Mouse (Mus musculus) forebrain, embryonic 15.5 days (tissue): ENCODE measurements at regions not wholly inside any gene's neighbourhood (a gene's known extent, or its start where the extent isn't known, plus 50 kb on each side); places are given as distances from the start of the nearest gene placed in this dataset.

Source experiments
- ATAC-seq: fragments of 200-750 bp; cut with Nextera tagmentation; replicated peaks from 2 replicates; pipeline ENCODE4 v1.8.0; 2017; ENCODE audit warnings: mild to moderate bottlenecking, moderate TSS enrichment, moderate library complexity
- H3K27ac ChIP-seq: fragments of 300-500 bp; sonication (generic); replicated peaks from 2 replicates; pipeline ENCODE4 v1.5.1; 2015; ENCODE audit warnings: mild to moderate bottlenecking, inconsistent platforms
- H3K27me3 ChIP-seq: fragments of 300-500 bp; sonication (generic); 2 replicates; pipeline ENCODE4 v1.6.1; 2015; ENCODE audit warnings: inconsistent platforms
- H3K36me3 ChIP-seq: fragments of 300-500 bp; sonication (generic); 2 replicates; pipeline ENCODE4 v1.6.1; 2015; ENCODE audit warnings: mild to moderate bottlenecking, inconsistent platforms
- H3K4me1 ChIP-seq: fragments of 300-500 bp; sonication (generic); 2 replicates; pipeline ENCODE4 v1.6.1; 2015; ENCODE audit warnings: inconsistent platforms
- H3K4me2 ChIP-seq: fragments of 300-500 bp; sonication (generic); replicated peaks from 2 replicates; pipeline ENCODE4 v1.6.1; 2015; ENCODE audit warnings: mild to moderate bottlenecking, inconsistent platforms
- H3K4me3 ChIP-seq: fragments of 300-500 bp; sonication (generic); 2 replicates; pipeline ENCODE4 v1.5.1; 2015; ENCODE audit warnings: mild to moderate bottlenecking, inconsistent platforms
- H3K9ac ChIP-seq: fragments of 300-500 bp; sonication (generic); replicated peaks from 2 replicates; pipeline ENCODE4 v1.6.1; 2015; ENCODE audit warnings: mild to moderate bottlenecking, inconsistent platforms
- H3K9me3 ChIP-seq: fragments of 300-500 bp; sonication (generic); 2 replicates; pipeline ENCODE4 v1.6.1; 2016; ENCODE audit warnings: inconsistent platforms
- WGBS: fragments of 180-500 bp; shearing (Covaris S2); methylation state at CpG from one replicate; pipeline ENCODE4 v1.1.7; 2015; ENCODE audit warnings: mixed read lengths; 5-methylcytosine and 5-hydroxymethylcytosine counted together

GRCm38 (mm10) chr3:35334017-35334416 lies 419.9 kb upstream of the Atp11b start:
- WGBS, result 34% methylated on average over 2 of the region's 2 CpGs
- Histone ChIP-seq H3K4me2 (no peak overlapping the region), H3K9me3 (no peaks in the 10 kb centered on the region), H3K27ac (no peak overlapping the region), H3K4me3 (no peak overlapping the region), H3K4me1 (peaks cover 35% of the 10 kb centered on the region), H3K27me3 (no peaks in the 10 kb centered on the region), H3K9ac (no peak overlapping the region), H3K36me3 (no peaks in the 10 kb centered on the region)
- no peak for ATAC-seq

DNA sequence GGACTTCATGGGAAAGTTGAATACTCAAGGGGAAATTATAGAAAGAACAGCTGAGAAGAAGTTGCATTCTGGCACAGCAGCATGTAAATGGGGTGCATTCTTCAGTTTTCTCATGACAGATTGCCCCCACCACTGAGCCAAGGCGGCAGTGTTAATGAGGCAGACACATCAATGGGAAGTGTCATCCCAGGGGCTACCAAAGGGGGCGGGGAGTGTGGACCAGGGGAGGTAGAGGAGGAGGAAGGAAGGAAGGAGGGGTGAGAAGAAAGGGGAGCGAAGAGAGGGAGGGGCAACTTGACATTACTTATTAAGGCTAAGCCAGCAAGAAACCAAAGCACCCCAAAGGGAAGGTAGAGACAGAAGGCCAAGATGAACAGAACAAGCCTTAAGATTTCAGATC lies 419.4 kb upstream of the Atp11b start:
- Histone ChIP-seq H3K9me3 (no peaks in the 10 kb centered on the region), H3K27me3 (no peaks in the 10 kb centered on the region), H3K27ac (no peak overlapping the region), H3K4me1 (peaks cover 35% of the 10 kb centered on the region), H3K4me2 (no peak overlapping the region), H3K9ac (no peak overlapping the region), H3K4me3 (no peak overlapping the region), H3K36me3 (no peaks in the 10 kb centered on the region)
- 4% methylated on average over 3 of the region's 3 CpGs for WGBS
- no peak for ATAC-seq

DNA sequence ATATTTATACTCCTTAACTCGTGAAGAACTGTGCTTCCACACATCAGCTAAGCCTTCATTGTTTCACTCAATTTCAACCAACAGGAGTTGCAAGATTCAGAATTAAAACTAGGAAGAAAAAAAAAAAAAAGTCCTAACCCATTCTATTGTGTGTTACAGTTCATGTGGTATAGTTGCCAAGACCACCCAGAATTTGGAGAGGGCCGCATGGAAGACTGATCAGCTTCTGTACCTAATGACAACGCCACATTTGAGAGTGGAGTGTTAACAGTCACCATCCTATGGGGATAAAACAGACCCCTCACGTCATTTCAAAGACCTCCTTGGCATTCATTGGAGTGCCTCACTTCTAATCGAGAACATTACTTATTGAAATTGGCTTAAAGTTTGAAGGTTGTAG lies 418.1 kb upstream of the Atp11b start:
- Histone ChIP-seq H3K4me3 (no peak overlapping the region), H3K27ac (peak overlapping the region; percentile 19; the same call in 1 of the 2 replicates), H3K4me1 (peaks cover 46% of the 10 kb centered on the region), H3K36me3 (no peaks in the 10 kb centered on the region), H3K4me2 (no peak overlapping the region), H3K27me3 (no peaks in the 10 kb centered on the region), H3K9me3 (no peaks in the 10 kb centered on the region), H3K9ac (no peak overlapping the region)
- WGBS, result 15% methylated on average over 5 of the region's 5 CpGs
- ATAC-seq, result no peak

DNA sequence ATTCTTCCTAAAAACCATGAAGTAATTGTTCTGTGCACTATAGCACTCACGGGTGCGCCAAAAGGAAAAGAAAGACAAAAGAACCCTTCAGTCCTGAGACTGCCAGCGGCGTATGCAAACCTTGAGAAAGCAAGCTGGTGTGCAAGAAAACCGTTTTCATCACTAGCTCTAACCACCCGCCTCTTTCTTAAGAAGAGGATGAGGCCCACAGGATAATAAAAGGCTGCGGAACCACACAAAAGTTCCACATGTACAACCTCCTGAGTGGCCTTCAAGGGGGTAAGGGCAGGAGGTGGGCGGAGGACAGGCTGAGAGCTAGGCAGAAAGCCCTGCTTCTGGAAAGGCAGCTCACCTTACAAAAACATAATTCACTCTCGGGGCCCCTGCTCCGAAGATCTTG lies 413.4 kb upstream of the Atp11b start:
- Histone ChIP-seq H3K36me3 (no peaks in the 10 kb centered on the region), H3K9ac (peak overlapping the region; percentile 42), H3K27ac (peak overlapping the region; percentile 91), H3K4me2 (peak overlapping the region; percentile 65), H3K4me3 (peak overlapping the region; percentile 38), H3K27me3 (no peaks in the 10 kb centered on the region), H3K4me1 (peaks cover 38% of the 10 kb centered on the region), H3K9me3 (no peaks in the 10 kb centered on the region)
- WGBS, result 1% methylated on average over 10 of the region's 10 CpGs
- ATAC-seq, result peak; percentile 39

- under 1% methylated on average over 22 of the region's 22 CpGs for WGBS
- no peaks in the 10 kb centered on the region for H3K36me3 ChIP-seq
- H3K4me1 ChIP-seq, result peaks cover 37% of the 10 kb centered on the region
- peak; percentile 93 for ATAC-seq
- H3K9me3 ChIP-seq, result no peaks in the 10 kb centered on the region
- no peaks in the 10 kb centered on the region for H3K27me3 ChIP-seq
- peak overlapping the region; percentile 42 for H3K9ac ChIP-seq
- peak overlapping the region; percentile 38 for H3K4me3 ChIP-seq
- H3K4me2 ChIP-seq, result peak overlapping the region; percentile 65
- H3K27ac ChIP-seq, result peak overlapping the region; percentile 91
Measured at GRCm38 (mm10) chr3:35340935-35341800, 412.7 kb upstream of the Atp11b start.

- Histone ChIP-seq H3K4me3 (no peak overlapping the region), H3K4me2 (peak overlapping the region; percentile 65), H3K4me1 (peaks cover 37% of the 10 kb centered on the region), H3K9ac (peak overlapping the region; percentile 22; the same call in 1 of the 2 replicates), H3K27me3 (no peaks in the 10 kb centered on the region), H3K27ac (peak overlapping the region; percentile 91), H3K36me3 (no peaks in the 10 kb centered on the region), H3K9me3 (no peaks in the 10 kb centered on the region)
- no peak; the same call in 1 of the 2 replicates for ATAC-seq
- 2% methylated on average over 9 of the region's 9 CpGs for WGBS
Measured at GRCm38 (mm10) chr3:35341840-35342239, 412.1 kb upstream of the Atp11b start.

DNA sequence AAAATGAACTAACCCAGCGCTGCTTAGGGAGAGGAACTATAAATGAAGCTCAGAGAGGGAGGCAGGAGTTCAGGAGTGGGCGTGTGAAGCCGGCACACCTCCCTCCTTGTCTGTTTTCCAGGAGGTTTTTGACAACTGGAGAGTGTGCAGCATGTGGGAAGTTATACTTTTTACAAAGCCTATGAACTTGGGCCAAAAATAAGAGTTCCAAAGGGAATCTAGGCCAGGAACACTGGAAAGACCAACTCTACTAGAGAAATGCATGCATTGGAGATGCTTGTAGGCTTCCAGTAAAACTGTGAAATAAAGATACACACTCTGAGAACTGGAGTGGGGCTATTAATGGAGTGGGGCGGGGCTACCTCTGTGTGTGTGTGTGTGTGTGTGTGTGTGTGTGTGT lies 411.3 kb upstream of the Atp11b start:
- Histone ChIP-seq H3K4me3 (no peak overlapping the region), H3K27ac (peak overlapping the region; percentile 91), H3K27me3 (no peaks in the 10 kb centered on the region), H3K4me2 (no peak overlapping the region), H3K36me3 (no peaks in the 10 kb centered on the region), H3K4me1 (peaks cover 37% of the 10 kb centered on the region), H3K9me3 (no peaks in the 10 kb centered on the region), H3K9ac (no peak overlapping the region)
- ATAC-seq, result no peak
- WGBS, result 30% methylated on average over 4 of the region's 4 CpGs

DNA sequence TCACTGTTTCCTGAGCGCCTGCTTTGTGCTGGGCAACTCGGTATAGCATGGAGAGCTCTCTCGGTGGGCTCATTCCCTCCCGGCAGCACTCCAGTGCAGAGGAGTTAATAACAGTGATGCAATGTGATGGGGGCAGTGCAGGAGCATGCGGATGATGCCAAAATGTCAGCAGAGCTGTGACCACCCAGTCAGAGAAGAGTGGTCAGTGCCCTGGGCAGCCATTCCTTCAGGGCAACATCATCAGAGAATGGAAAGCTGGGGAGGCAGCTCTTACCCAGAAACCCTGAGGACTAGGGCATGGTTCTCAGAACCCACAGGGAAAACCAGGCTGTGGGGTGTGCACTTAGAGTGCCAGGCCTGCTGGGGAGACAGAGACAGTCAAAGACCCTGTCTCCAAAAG lies 410.0 kb upstream of the Atp11b start:
- 34% methylated on average over 5 of the region's 5 CpGs for WGBS
- peaks cover 37% of the 10 kb centered on the region for H3K4me1 ChIP-seq
- no peaks in the 10 kb centered on the region for H3K9me3 ChIP-seq
- no peaks in the 10 kb centered on the region for H3K36me3 ChIP-seq
- H3K9ac ChIP-seq, result no peak overlapping the region
- no peak overlapping the region for H3K4me2 ChIP-seq
- no peak overlapping the region for H3K4me3 ChIP-seq
- no peak for ATAC-seq
- no peak overlapping the region for H3K27ac ChIP-seq
- H3K27me3 ChIP-seq, result no peaks in the 10 kb centered on the region

DNA sequence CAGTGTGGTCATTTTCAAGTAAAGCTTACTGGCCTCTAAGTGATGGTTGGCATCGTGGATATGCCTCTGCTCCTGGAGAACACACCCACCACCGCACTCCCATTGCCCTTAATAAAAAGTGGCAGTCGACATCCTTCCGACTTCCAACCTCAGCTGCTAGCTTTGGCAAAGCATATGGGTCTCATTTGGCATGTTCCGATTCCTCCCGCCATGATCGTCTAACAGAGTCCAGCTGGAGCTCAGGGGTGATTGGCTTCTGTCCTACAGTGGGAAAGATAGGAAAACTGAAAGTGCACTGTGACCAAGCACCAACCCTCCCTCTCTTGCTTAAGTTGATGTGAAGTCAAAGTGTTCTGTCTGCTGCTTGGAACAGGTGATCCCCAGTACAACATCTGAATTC lies 404.8 kb upstream of the Atp11b start:
- no peak overlapping the region for H3K4me3 ChIP-seq
- ATAC-seq, result no peak

GRCm38 (mm10) chr3:35353442-35353841 lies 400.5 kb upstream of the Atp11b start:
- Histone ChIP-seq H3K4me1 (peaks cover 16% of the 10 kb centered on the region), H3K27me3 (no peaks in the 10 kb centered on the region), H3K4me2 (no peak overlapping the region), H3K27ac (no peak overlapping the region), H3K9ac (no peak overlapping the region), H3K9me3 (no peaks in the 10 kb centered on the region), H3K36me3 (no peaks in the 10 kb centered on the region), H3K4me3 (no peak overlapping the region)
- 84% methylated on average over 9 of the region's 9 CpGs for WGBS
- ATAC-seq, result 0 out of 2 replicates have a peak, but pooled peaks have one; percentile 58

More for the DNA sequence above, 404.8 kb upstream of the Atp11b start:
- 72% methylated on average over 7 of the region's 7 CpGs for WGBS
- Histone ChIP-seq H3K9ac (no peak overlapping the region), H3K4me1 (peaks cover 9% of the 10 kb centered on the region), H3K27me3 (no peaks in the 10 kb centered on the region), H3K9me3 (no peaks in the 10 kb centered on the region), H3K36me3 (no peaks in the 10 kb centered on the region), H3K4me2 (no peak overlapping the region), H3K27ac (no peak overlapping the region)

DNA sequence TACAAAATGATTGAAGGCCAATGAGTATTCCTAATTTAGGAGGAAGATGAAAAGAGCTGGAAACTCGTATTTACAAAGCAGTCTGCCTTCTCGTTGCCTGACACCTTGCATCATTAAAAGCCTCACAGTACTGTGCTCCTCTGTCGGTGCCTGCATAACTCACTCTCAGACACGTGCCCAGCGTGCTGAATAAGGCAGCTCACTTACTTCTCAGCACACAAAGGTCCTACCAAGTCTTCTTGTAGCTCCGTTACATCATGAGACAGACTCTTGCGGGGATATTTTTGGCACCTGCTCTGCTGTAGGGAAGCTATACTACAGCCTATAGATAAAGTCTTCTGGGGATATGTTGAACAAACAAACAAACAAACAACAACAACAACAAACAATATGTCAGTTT lies 400.0 kb upstream of the Atp11b start:
- Histone ChIP-seq H3K27ac (peak overlapping the region; percentile 57), H3K9me3 (no peaks in the 10 kb centered on the region), H3K4me2 (no peak overlapping the region), H3K27me3 (no peaks in the 10 kb centered on the region), H3K4me3 (no peak overlapping the region), H3K4me1 (peaks cover 21% of the 10 kb centered on the region), H3K36me3 (no peaks in the 10 kb centered on the region), H3K9ac (no peak overlapping the region)
- 25% methylated on average over 7 of the region's 7 CpGs for WGBS
- ATAC-seq, result peak; percentile 92

DNA sequence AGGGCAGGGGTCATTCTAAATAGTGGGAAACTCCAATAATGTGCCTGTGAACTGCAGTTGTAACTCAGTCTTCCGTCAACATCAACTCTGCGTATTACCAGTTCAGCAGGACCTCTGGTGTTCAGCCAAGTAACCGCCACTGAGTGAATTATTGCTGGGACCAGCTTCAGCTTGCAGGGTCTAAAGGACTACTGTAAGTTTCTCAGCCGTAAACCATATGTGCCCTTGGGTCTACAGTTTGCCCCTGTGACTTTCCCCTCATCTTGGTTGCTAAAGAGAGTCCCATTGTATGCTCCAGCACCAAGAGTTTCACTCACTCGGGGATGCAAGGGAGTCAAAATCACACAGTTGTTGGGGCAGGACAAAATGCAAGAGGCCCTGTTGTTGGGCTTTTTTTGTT lies 399.6 kb upstream of the Atp11b start:
- Histone ChIP-seq H3K27ac (peak overlapping the region; percentile 57), H3K9ac (no peak overlapping the region), H3K4me3 (no peak overlapping the region), H3K9me3 (no peaks in the 10 kb centered on the region), H3K4me1 (peaks cover 23% of the 10 kb centered on the region), H3K4me2 (no peak overlapping the region), H3K36me3 (no peaks in the 10 kb centered on the region), H3K27me3 (no peaks in the 10 kb centered on the region)
- ATAC-seq, result peak; percentile 70
- 37% methylated on average over 5 of the region's 5 CpGs for WGBS

GRCm38 (mm10) chr3:35357111-35357510 lies 396.8 kb upstream of the Atp11b start:
- Histone ChIP-seq H3K36me3 (no peaks in the 10 kb centered on the region), H3K9me3 (no peaks in the 10 kb centered on the region), H3K27ac (no peak overlapping the region), H3K4me3 (no peak overlapping the region), H3K27me3 (no peaks in the 10 kb centered on the region), H3K9ac (no peak overlapping the region), H3K4me1 (peaks cover 23% of the 10 kb centered on the region), H3K4me2 (no peak overlapping the region)
- WGBS, result 59% methylated on average over 15 of the region's 15 CpGs
- no peak for ATAC-seq
